Mouse (Mus musculus): Measurements from ENCODE around the gene Btn1a1. TPM values are rescaled to one million over a fixed set of nuclear protein-coding genes. Genes with fewer than 3 reads are reported as not detected.

Btn1a1 gene
- polyA plus RNA-seq, 1 experiment from 2014 or later, result 0.20 TPM

- 33% methylated on average over 9 of the region's 9 CpGs for WGBS
- H3K4me1 ChIP-seq (ENCODE audit: control insufficient read depth, insufficient read depth, low read depth, low read length), result peaks cover 3% of the 10 kb centered on the region
These were observed 36.4 kb upstream of the Btn1a1 start for GRCm38 (mm10) chr13:23502031-23502567.

GRCm38 (mm10) chr13:23501511-23501910 is 35.8 kb upstream of the Btn1a1 start:
- no peaks in the 10 kb centered on the region for H3K9me3 ChIP-seq (ENCODE audit: control insufficient read depth, low read length)
- 26% methylated on average over 5 of the region's 5 CpGs for WGBS

More at GRCm38 (mm10) chr13:23502031-23502567, 36.4 kb upstream of the Btn1a1 start:
- no peaks in the 10 kb centered on the region for H3K36me3 ChIP-seq (ENCODE audit: control insufficient read depth, insufficient read depth, low read length)
- no peak overlapping the region for H3K27ac ChIP-seq (ENCODE audit: low read depth, low read length)
- peak overlapping the region; percentile 0; the same call in 1 of the 2 replicates for H3K4me2 ChIP-seq (ENCODE audit: low read length)
- H3K9me3 ChIP-seq (ENCODE audit: control insufficient read depth, low read length), result no peaks in the 10 kb centered on the region
- H3K9ac ChIP-seq (ENCODE audit: low read depth, low read length), result no peak overlapping the region
- no peak overlapping the region for H3K4me3 ChIP-seq (ENCODE audit: low read length)
- no peak for ATAC-seq
- H3K27me3 ChIP-seq (replicated peaks; ENCODE audit: control insufficient read depth, insufficient read depth, low read length), result no peaks in the 10 kb centered on the region

GRCm38 (mm10) chr13:23500424-23501200 is 34.9 kb upstream of the Btn1a1 start:
- Histone ChIP-seq H3K9ac (ENCODE audit: low read depth, low read length) (no peak overlapping the region), H3K27me3 (replicated peaks; ENCODE audit: control insufficient read depth, insufficient read depth, low read length) (no peaks in the 10 kb centered on the region), H3K4me3 (ENCODE audit: low read length) (no peak overlapping the region), H3K36me3 (ENCODE audit: control insufficient read depth, insufficient read depth, low read length) (no peaks in the 10 kb centered on the region), H3K4me2 (ENCODE audit: low read length) (peak overlapping the region; percentile 15; the same call in 1 of the 2 replicates), H3K27ac (ENCODE audit: low read depth, low read length) (no peak overlapping the region), H3K4me1 (ENCODE audit: control insufficient read depth, insufficient read depth, low read depth, low read length) (peaks cover 3% of the 10 kb centered on the region), H3K9me3 (ENCODE audit: control insufficient read depth, low read length) (no peaks in the 10 kb centered on the region)
- ATAC-seq, result peak; percentile 55; the same call in 1 of the 2 replicates
- 2% methylated on average over 17 of the region's 17 CpGs for WGBS

More at GRCm38 (mm10) chr13:23501511-23501910, 35.8 kb upstream of the Btn1a1 start:
- ATAC-seq, result no peak
- Histone ChIP-seq H3K4me1 (ENCODE audit: control insufficient read depth, insufficient read depth, low read depth, low read length) (peaks cover 3% of the 10 kb centered on the region), H3K36me3 (ENCODE audit: control insufficient read depth, insufficient read depth, low read length) (no peaks in the 10 kb centered on the region), H3K4me2 (ENCODE audit: low read length) (peak overlapping the region; percentile 0; the same call in 1 of the 2 replicates), H3K4me3 (ENCODE audit: low read length) (no peak overlapping the region), H3K9ac (ENCODE audit: low read depth, low read length) (no peak overlapping the region), H3K27me3 (replicated peaks; ENCODE audit: control insufficient read depth, insufficient read depth, low read length) (no peaks in the 10 kb centered on the region), H3K27ac (ENCODE audit: low read depth, low read length) (no peak overlapping the region)

GRCm38 (mm10) chr13:23499943-23500342 is 34.2 kb upstream of the Btn1a1 start:
- Histone ChIP-seq H3K27ac (ENCODE audit: low read depth, low read length) (no peak overlapping the region), H3K9ac (ENCODE audit: low read depth, low read length) (no peak overlapping the region), H3K27me3 (replicated peaks; ENCODE audit: control insufficient read depth, insufficient read depth, low read length) (no peaks in the 10 kb centered on the region), H3K4me3 (ENCODE audit: low read length) (no peak overlapping the region), H3K4me2 (ENCODE audit: low read length) (no peak overlapping the region), H3K9me3 (ENCODE audit: control insufficient read depth, low read length) (no peaks in the 10 kb centered on the region), H3K36me3 (ENCODE audit: control insufficient read depth, insufficient read depth, low read length) (no peaks in the 10 kb centered on the region), H3K4me1 (ENCODE audit: control insufficient read depth, insufficient read depth, low read depth, low read length) (no peaks in the 10 kb centered on the region)
- no peak for ATAC-seq
- WGBS, result 11% methylated on average over 7 of the region's 7 CpGs

- Histone ChIP-seq H3K4me2 (ENCODE audit: low read length) (peak overlapping the region; percentile 50), H3K27ac (ENCODE audit: low read depth, low read length) (no peak overlapping the region), H3K9me3 (ENCODE audit: control insufficient read depth, low read length) (no peaks in the 10 kb centered on the region), H3K4me3 (ENCODE audit: low read length) (peak overlapping the region; percentile 29), H3K4me1 (ENCODE audit: control insufficient read depth, insufficient read depth, low read depth, low read length) (no peaks in the 10 kb centered on the region), H3K27me3 (replicated peaks; ENCODE audit: control insufficient read depth, insufficient read depth, low read length) (no peaks in the 10 kb centered on the region), H3K36me3 (ENCODE audit: control insufficient read depth, insufficient read depth, low read length) (no peaks in the 10 kb centered on the region), H3K9ac (ENCODE audit: low read depth, low read length) (no peak overlapping the region)
- no peak for ATAC-seq
- 6% methylated on average over 10 of the region's 10 CpGs for WGBS
These were observed 33.0 kb upstream of the Btn1a1 start for GRCm38 (mm10) chr13:23498653-23499052.

- Histone ChIP-seq H3K36me3 (ENCODE audit: control insufficient read depth, insufficient read depth, low read length) (no peaks in the 10 kb centered on the region), H3K4me2 (ENCODE audit: low read length) (peak overlapping the region; percentile 50), H3K27me3 (replicated peaks; ENCODE audit: control insufficient read depth, insufficient read depth, low read length) (no peaks in the 10 kb centered on the region), H3K4me3 (ENCODE audit: low read length) (peak overlapping the region; percentile 29), H3K27ac (ENCODE audit: low read depth, low read length) (no peak overlapping the region), H3K9ac (ENCODE audit: low read depth, low read length) (no peak overlapping the region), H3K9me3 (ENCODE audit: control insufficient read depth, low read length) (no peaks in the 10 kb centered on the region), H3K4me1 (ENCODE audit: control insufficient read depth, insufficient read depth, low read depth, low read length) (no peaks in the 10 kb centered on the region)
- no peak for ATAC-seq
- 5% methylated on average over 19 of the region's 19 CpGs for WGBS
These were observed 32.1 kb upstream of the Btn1a1 start for GRCm38 (mm10) chr13:23497656-23498321.

GRCm38 (mm10) chr13:23495526-23495925 is 29.8 kb upstream of the Btn1a1 start:
- WGBS, result 80% methylated on average over 6 of the region's 6 CpGs
- no peak for ATAC-seq
- no peaks in the 10 kb centered on the region for H3K27me3 ChIP-seq (replicated peaks; ENCODE audit: control insufficient read depth, insufficient read depth, low read length)

GRCm38 (mm10) chr13:23491990-23492389 is 26.3 kb upstream of the Btn1a1 start:
- peak overlapping the region; percentile 13; the same call in 1 of the 2 replicates for H3K9ac ChIP-seq (ENCODE audit: low read depth, low read length)
- H3K9me3 ChIP-seq (ENCODE audit: control insufficient read depth, low read length), result no peaks in the 10 kb centered on the region
- no peaks in the 10 kb centered on the region for H3K36me3 ChIP-seq (ENCODE audit: control insufficient read depth, insufficient read depth, low read length)

More at GRCm38 (mm10) chr13:23495526-23495925, 29.8 kb upstream of the Btn1a1 start:
- no peak overlapping the region for H3K27ac ChIP-seq (ENCODE audit: low read depth, low read length)
- no peaks in the 10 kb centered on the region for H3K36me3 ChIP-seq (ENCODE audit: control insufficient read depth, insufficient read depth, low read length)
- H3K4me3 ChIP-seq (ENCODE audit: low read length), result no peak overlapping the region
- no peaks in the 10 kb centered on the region for H3K9me3 ChIP-seq (ENCODE audit: control insufficient read depth, low read length)
- no peaks in the 10 kb centered on the region for H3K4me1 ChIP-seq (ENCODE audit: control insufficient read depth, insufficient read depth, low read depth, low read length)
- H3K9ac ChIP-seq (ENCODE audit: low read depth, low read length), result no peak overlapping the region
- H3K4me2 ChIP-seq (ENCODE audit: low read length), result no peak overlapping the region

GRCm38 (mm10) chr13:23491263-23491662 is 25.6 kb upstream of the Btn1a1 start:
- 19% methylated on average over 1 of the region's 1 CpGs for WGBS

More at GRCm38 (mm10) chr13:23491990-23492389, 26.3 kb upstream of the Btn1a1 start:
- 1% methylated on average over 14 of the region's 14 CpGs for WGBS
- H3K4me2 ChIP-seq (ENCODE audit: low read length), result peak overlapping the region; percentile 54
- H3K4me3 ChIP-seq (ENCODE audit: low read length), result peak overlapping the region; percentile 32
- H3K27me3 ChIP-seq (replicated peaks; ENCODE audit: control insufficient read depth, insufficient read depth, low read length), result no peaks in the 10 kb centered on the region
- peaks cover 2% of the 10 kb centered on the region; the same call in 1 of the 2 replicates for H3K4me1 ChIP-seq (ENCODE audit: control insufficient read depth, insufficient read depth, low read depth, low read length)
- no peak for ATAC-seq
- no peak overlapping the region for H3K27ac ChIP-seq (ENCODE audit: low read depth, low read length)

More at GRCm38 (mm10) chr13:23491263-23491662, 25.6 kb upstream of the Btn1a1 start:
- H3K4me1 ChIP-seq (ENCODE audit: control insufficient read depth, insufficient read depth, low read depth, low read length), result peaks cover 2% of the 10 kb centered on the region; the same call in 1 of the 2 replicates
- ATAC-seq, result no peak
- H3K9me3 ChIP-seq (ENCODE audit: control insufficient read depth, low read length), result no peaks in the 10 kb centered on the region
- no peak overlapping the region for H3K27ac ChIP-seq (ENCODE audit: low read depth, low read length)
- H3K27me3 ChIP-seq (replicated peaks; ENCODE audit: control insufficient read depth, insufficient read depth, low read length), result no peaks in the 10 kb centered on the region
- no peak overlapping the region for H3K9ac ChIP-seq (ENCODE audit: low read depth, low read length)
- H3K4me2 ChIP-seq (ENCODE audit: low read length), result no peak overlapping the region
- no peak overlapping the region for H3K4me3 ChIP-seq (ENCODE audit: low read length)
- H3K36me3 ChIP-seq (ENCODE audit: control insufficient read depth, insufficient read depth, low read length), result no peaks in the 10 kb centered on the region

Data from hindbrain, embryonic 16.5 days (tissue).